Mouse (Mus musculus) thymus, postnatal 0 days (tissue): ENCODE measurements around the gene Gla. TPM values are rescaled to one million over a fixed set of nuclear protein-coding genes. Genes with fewer than 3 reads are reported as not detected.

ENCODE experiments used
- polyA plus RNA-seq: library from polyadenylated mRNA; unstranded; fragments of >200 nt; fragmentation: Nextera tagmentation; extraction: Ambion mirVana; gene quantifications from 2 replicates; pipeline ENCODE4 v1.2.1, GENCODE M21; 2015

The Gla gene
- polyA plus RNA-seq, 1 experiment from 2014 or later: 7.1 TPM

Other genes starting within 250 kb of the Gla start
- 0.27 and 0.29 TPM in 2 replicates for gene Drp2, start 196.6 kb downstream of the Gla start, polyA plus RNA-seq
- not detected in 2 replicates for gene Taf7l, start 124.6 kb downstream of the Gla start, polyA plus RNA-seq
- 90.1 and 104 TPM in 2 replicates for gene Timm8a1, start 59.3 kb downstream of the Gla start, polyA plus RNA-seq
- 3.5 and 4.1 TPM in 2 replicates for gene Btk, start 17.6 kb downstream of the Gla start, polyA plus RNA-seq
- gene Rpl36a, start 15.5 kb downstream of the Gla start, polyA plus RNA-seq: 605 and 639 TPM in 2 replicates
- 123 and 128 TPM in 2 replicates for gene Hnrnph2, start 54 bp upstream of the Gla start, polyA plus RNA-seq
- 0.94 and 1.3 TPM in 2 replicates for gene Armcx4, start 85.4 kb upstream of the Gla start, polyA plus RNA-seq
- gene Armcx1, start 116.8 kb upstream of the Gla start, polyA plus RNA-seq: 12.7 and 14.2 TPM in 2 replicates
- 10.7 and 10.8 TPM in 2 replicates for gene Armcx6, start 150.3 kb upstream of the Gla start, polyA plus RNA-seq
- 25.7 and 26.4 TPM in 2 replicates for gene Armcx3, start 155.5 kb upstream of the Gla start, polyA plus RNA-seq
- 14.3 and 14.7 TPM in 2 replicates for gene Armcx2, start 208.1 kb upstream of the Gla start, polyA plus RNA-seq